Mouse (Mus musculus): ENCODE measurements at regions not wholly inside any gene's neighbourhood (a gene's known extent, or its start where the extent isn't known, plus 50 kb on each side); places are given as distances from the start of the nearest gene placed in this dataset.
A peak's percentile ranks its signal among the peaks of the same experiment; 100 is the strongest.

DNA sequence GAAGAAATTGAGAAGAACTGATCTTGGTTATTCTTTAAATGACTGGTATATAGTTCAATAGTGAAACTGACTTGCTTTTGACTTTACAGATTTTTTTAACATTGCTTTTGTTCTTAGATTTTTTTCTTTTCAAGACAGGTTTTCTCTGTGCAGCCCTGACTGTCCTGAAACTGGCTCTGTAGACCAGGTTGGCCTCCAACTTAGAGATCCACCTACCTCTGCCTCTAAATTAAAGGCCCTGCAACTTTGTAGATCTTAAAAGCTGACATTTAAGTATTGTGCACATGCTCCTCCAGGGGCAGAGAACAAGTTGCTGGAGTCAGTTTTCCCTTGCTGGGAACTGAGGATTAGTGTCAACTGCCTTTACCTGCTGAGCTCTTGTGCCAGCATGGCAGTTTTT, 132.6 kb upstream of the Impad1 start:
- H3K4me2 ChIP-seq (ENCODE audit: low read depth) = no peak overlapping the region
- H3K27ac ChIP-seq (ENCODE audit: low read depth, low read length) = no peak overlapping the region
- DNase-seq = no peak
- H3K36me3 ChIP-seq (ENCODE audit: insufficient read depth) = no peaks in the 10 kb centered on the region
- H3K27me3 ChIP-seq (ENCODE audit: insufficient read depth, low read length) = no peaks in the 10 kb centered on the region
- H3K9ac ChIP-seq = no peak overlapping the region
- H3K9me3 ChIP-seq (ENCODE audit: low read length) = no peaks in the 10 kb centered on the region
- no peaks in the 10 kb centered on the region for H3K4me1 ChIP-seq (ENCODE audit: insufficient read depth)
- no peak overlapping the region for H3K4me3 ChIP-seq (ENCODE audit: low read depth, low read length)
- ATAC-seq = no peak
- no peak for TF ChIP-seq CTCF (IDR thresholded peaks at IDR 0.05; ENCODE audit: low read depth)

DNA sequence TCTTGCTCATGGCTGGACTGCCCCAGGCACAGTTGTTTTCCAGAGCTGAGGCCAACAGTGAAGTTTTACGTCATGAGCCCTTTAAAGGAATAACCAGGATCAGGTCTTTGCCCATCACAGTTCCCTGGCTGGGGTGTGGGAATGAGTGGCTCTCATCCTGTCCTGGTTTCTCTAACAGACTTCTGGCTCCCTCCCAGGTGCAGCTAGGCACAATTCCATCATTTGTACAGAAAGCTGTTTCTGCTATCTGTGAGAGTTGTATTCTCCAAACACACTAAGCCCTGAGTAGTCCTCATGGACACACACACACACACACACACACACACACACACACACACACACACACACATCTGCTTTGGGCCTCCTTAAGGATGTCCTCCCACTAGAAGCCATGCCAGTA, 127.1 kb upstream of the Impad1 start:
- no peak overlapping the region for H3K9ac ChIP-seq

DNA sequence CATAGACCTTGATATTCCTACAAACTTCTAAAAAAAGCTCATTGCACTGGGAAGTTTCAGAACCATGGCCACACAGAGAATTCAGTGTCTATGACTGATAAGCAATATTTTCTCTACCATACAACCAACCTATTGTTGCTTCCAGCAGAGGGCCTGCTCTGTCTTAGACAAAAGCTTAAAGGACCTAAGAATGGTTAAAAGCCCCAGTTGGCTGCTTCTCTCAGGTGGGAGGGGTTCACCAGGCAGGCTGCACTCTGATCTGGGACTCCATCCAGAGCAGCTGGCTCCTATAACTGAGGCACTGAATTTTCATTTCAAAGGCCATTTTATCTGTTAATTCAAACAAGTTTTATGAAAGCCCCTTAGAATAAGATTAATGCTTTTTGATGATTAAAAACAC, 82.1 kb upstream of the Impad1 start:
- ATAC-seq (peak; percentile 55; the same call in 1 of the 2 replicates), DNase-seq (peak; percentile 24)
- no peaks in the 10 kb centered on the region for H3K9me3 ChIP-seq (ENCODE audit: low read length)
- no peak overlapping the region for H3K4me3 ChIP-seq (ENCODE audit: low read depth, low read length)
- no peaks in the 10 kb centered on the region for H3K4me1 ChIP-seq (ENCODE audit: insufficient read depth)
- no peak overlapping the region for H3K9ac ChIP-seq
- H3K27me3 ChIP-seq (ENCODE audit: insufficient read depth, low read length) = no peaks in the 10 kb centered on the region
- TF ChIP-seq CTCF (IDR thresholded peaks at IDR 0.05; ENCODE audit: low read depth) = no peak
- H3K27ac ChIP-seq (ENCODE audit: low read depth, low read length) = no peak overlapping the region
- H3K4me2 ChIP-seq (ENCODE audit: low read depth) = no peak overlapping the region
- H3K36me3 ChIP-seq (ENCODE audit: insufficient read depth) = no peaks in the 10 kb centered on the region

More for the DNA sequence above, 127.1 kb upstream of the Impad1 start:
- no peaks in the 10 kb centered on the region for H3K36me3 ChIP-seq (ENCODE audit: insufficient read depth)
- H3K4me2 ChIP-seq (ENCODE audit: low read depth) = no peak overlapping the region
- ATAC-seq = no peak
- H3K4me3 ChIP-seq (ENCODE audit: low read depth, low read length) = no peak overlapping the region
- H3K27me3 ChIP-seq (ENCODE audit: insufficient read depth, low read length) = no peaks in the 10 kb centered on the region
- no peaks in the 10 kb centered on the region for H3K4me1 ChIP-seq (ENCODE audit: insufficient read depth)
- no peak for TF ChIP-seq CTCF (IDR thresholded peaks at IDR 0.05; ENCODE audit: low read depth)
- 79% methylated on average over 1 of the region's 1 CpGs for WGBS
- H3K9me3 ChIP-seq (ENCODE audit: low read length) = no peaks in the 10 kb centered on the region
- no peak for DNase-seq
- H3K27ac ChIP-seq (ENCODE audit: low read depth, low read length) = no peak overlapping the region

DNA sequence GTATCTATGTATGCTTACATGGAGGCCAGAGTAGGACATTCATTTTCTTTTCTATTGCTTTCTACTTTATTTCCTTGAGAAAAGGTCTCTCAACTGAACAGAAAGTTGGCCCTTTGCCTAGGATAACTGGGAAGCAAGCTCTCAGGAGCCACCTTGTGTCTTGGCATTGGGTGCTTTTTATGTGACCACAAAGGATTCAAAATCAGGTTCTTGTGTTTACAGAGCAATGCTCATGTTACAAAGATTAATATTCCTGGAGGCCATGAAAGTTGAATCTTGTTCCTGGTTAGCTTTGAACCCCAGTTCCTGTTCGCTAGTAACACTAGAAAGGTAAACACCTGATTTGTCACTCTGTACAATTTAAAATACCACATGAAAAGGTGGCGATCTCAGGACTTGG, 65.2 kb upstream of the Impad1 start:
- no peak for DNase-seq
- ATAC-seq = no peak
- H3K27me3 ChIP-seq (ENCODE audit: insufficient read depth, low read length) = no peaks in the 10 kb centered on the region
- no peak overlapping the region for H3K27ac ChIP-seq (ENCODE audit: low read depth, low read length)
- WGBS = 90% methylated on average over 2 of the region's 2 CpGs
- no peak overlapping the region for H3K4me3 ChIP-seq (ENCODE audit: low read depth, low read length)
- TF ChIP-seq CTCF (IDR thresholded peaks at IDR 0.05; ENCODE audit: low read depth) = no peak
- H3K4me2 ChIP-seq (ENCODE audit: low read depth) = no peak overlapping the region
- H3K4me1 ChIP-seq (ENCODE audit: insufficient read depth) = no peaks in the 10 kb centered on the region
- no peak overlapping the region for H3K9ac ChIP-seq
- no peaks in the 10 kb centered on the region for H3K36me3 ChIP-seq (ENCODE audit: insufficient read depth)
- no peaks in the 10 kb centered on the region for H3K9me3 ChIP-seq (ENCODE audit: low read length)
